Mouse (Mus musculus) G1E (cell line): ENCODE data around the gene Cfap43. TPM values are rescaled to one million over a fixed set of nuclear protein-coding genes. Genes with fewer than 3 reads are reported as not detected.
A peak's percentile ranks its signal among the peaks of the same experiment; 100 is the strongest.

Experiments
- ATAC-seq: 2 replicates; pipeline ENCODE4 v1.8.0; 2016; ENCODE audit warnings: mild to moderate bottlenecking; ENCODE audit not compliant: insufficient number of reproducible peaks, poor library complexity, low FRiP score, severe bottlenecking; ENCODE audit errors: extremely low read depth
- DNase-seq: peaks from one replicate; pipeline ENCODE4 v3.0.0; 2012; ENCODE audit warnings: low spot score
- H3K27me3 ChIP-seq: 2 replicates; pipeline ENCODE4 v1.6.1; 2012; ENCODE audit warnings: mild to moderate bottlenecking, low read length, inconsistent platforms; ENCODE audit not compliant: insufficient read depth
- H3K36me3 ChIP-seq: replicated peaks from 2 replicates; pipeline ENCODE3; 2012; ENCODE audit warnings: mild to moderate bottlenecking, inconsistent platforms
- H3K4me1 ChIP-seq: 2 replicates; pipeline ENCODE4 v1.6.1; 2012; ENCODE audit warnings: low read depth, low read length, inconsistent platforms, mixed read lengths; ENCODE audit not compliant: insufficient read depth
- H3K4me3 ChIP-seq: 2 replicates; pipeline ENCODE4 v1.5.1; 2012; ENCODE audit warnings: low read depth, mild to moderate bottlenecking, inconsistent platforms, low read length, moderate library complexity, mixed read lengths
- H3K9me3 ChIP-seq: replicated peaks from 2 replicates; pipeline ENCODE4 v1.6.1; 2012; ENCODE audit warnings: inconsistent platforms
- CTCF ChIP-seq: IDR thresholded peaks from 2 replicates; pipeline ENCODE4 v1.5.1; 2012; ENCODE audit warnings: low read depth, low read length, inconsistent platforms, mixed read lengths
- GATA1 ChIP-seq: IDR thresholded peaks from 2 replicates; pipeline ENCODE4 v1.6.1; 2012; ENCODE audit warnings: borderline replicate concordance, low read length, inconsistent platforms, mixed read lengths
- GATA2 ChIP-seq: IDR thresholded peaks from 2 replicates; pipeline ENCODE4 v1.6.1; 2012; ENCODE audit warnings: low read depth, low read length, inconsistent platforms, borderline replicate concordance
- POLR2AphosphoS5 ChIP-seq: IDR thresholded peaks from 2 replicates; pipeline ENCODE4 v1.6.1; 2012; ENCODE audit warnings: low read depth, low read length, inconsistent platforms; ENCODE audit not compliant: insufficient replicate concordance
- TAL1 ChIP-seq: conservative IDR thresholded peaks from 2 replicates; pipeline ENCODE4 v1.6.1; 2012; ENCODE audit warnings: low read depth, low read length, inconsistent platforms, mixed read lengths
- polyA plus RNA-seq: library from polyadenylated mRNA; stranded (reverse); fragments of >175 nt; gene quantifications from 2 replicates; pipeline ENCODE4 v1.2.3, GENCODE M21; 2012
- total RNA-seq, 2 experiments: library from RNA; stranded (forward) in 1 of 2; stranded (reverse) in 1 of 2; fragments of 200-1000 nt in 1 of 2; fragments of >200 nt in 1 of 2; fragmentation: Nextera tagmentation in 1 of 2; gene quantifications; 2 replicates each; pipeline ENCODE4 v1.2.3; 2014 to 2017

The Cfap43 gene
- total and polyA plus RNA-seq, 3 experiments = 0.05 TPM; not detected in 2

- Histone ChIP-seq H3K4me3 (no peak overlapping the region), H3K27me3 (0 out of 2 replicates have a peak, but pooled peaks cover 7% of the 10 kb centered on the region)
- TF ChIP-seq POLR2AphosphoS5 = no peak
- TF ChIP-seq GATA2 = no peak
- TF ChIP-seq GATA1 = no peak
- TF ChIP-seq CTCF = no peak
- no peak for TF ChIP-seq TAL1
These were observed 48.9 kb downstream of the Cfap43 start for GRCm38 (mm10) chr19:47870102-47870666.

GRCm38 (mm10) chr19:47869516-47869915 is 49.6 kb downstream of the Cfap43 start:
- Histone ChIP-seq H3K4me1 (peaks cover 7% of the 10 kb centered on the region; the same call in 1 of the 2 replicates), H3K4me3 (no peak overlapping the region), H3K36me3 (no peaks in the 10 kb centered on the region), H3K27me3 (0 out of 2 replicates have a peak, but pooled peaks cover 7% of the 10 kb centered on the region), H3K9me3 (peaks cover 10% of the 10 kb centered on the region)
- ATAC-seq (no peak), DNase-seq (no peak)
- TF ChIP-seq CTCF (no peak), GATA1 (no peak), POLR2AphosphoS5 (no peak), TAL1 (no peak), GATA2 (no peak)

More at GRCm38 (mm10) chr19:47870102-47870666, 48.9 kb downstream of the Cfap43 start:
- no peaks in the 10 kb centered on the region for H3K36me3 ChIP-seq
- H3K9me3 ChIP-seq = peaks cover 10% of the 10 kb centered on the region
- DNase-seq (no peak), ATAC-seq (no peak)
- 0 out of 2 replicates have a peak, but pooled peaks cover 3% of the 10 kb centered on the region for H3K4me1 ChIP-seq

GRCm38 (mm10) chr19:47868951-47869350 is 50.1 kb downstream of the Cfap43 start:
- Histone ChIP-seq H3K9me3 (peaks cover 12% of the 10 kb centered on the region), H3K36me3 (peaks cover 3% of the 10 kb centered on the region), H3K27me3 (0 out of 2 replicates have a peak, but pooled peaks cover 7% of the 10 kb centered on the region), H3K4me1 (peaks cover 7% of the 10 kb centered on the region; the same call in 1 of the 2 replicates), H3K4me3 (no peak overlapping the region)
- ATAC-seq (no peak), DNase-seq (no peak)
- TF ChIP-seq GATA1 (no peak), POLR2AphosphoS5 (no peak), GATA2 (no peak), TAL1 (no peak), CTCF (no peak)

- no peak for ATAC-seq
- H3K27me3 ChIP-seq = 0 out of 2 replicates have a peak, but pooled peaks cover 7% of the 10 kb centered on the region
- peaks cover 12% of the 10 kb centered on the region for H3K9me3 ChIP-seq
- no peak for DNase-seq
- peaks cover 7% of the 10 kb centered on the region; the same call in 1 of the 2 replicates for H3K4me1 ChIP-seq
- no peak for TF ChIP-seq CTCF
- no peak for TF ChIP-seq GATA1
- no peak for TF ChIP-seq TAL1
- no peak for TF ChIP-seq GATA2
- no peak for TF ChIP-seq POLR2AphosphoS5
- peaks cover 6% of the 10 kb centered on the region for H3K36me3 ChIP-seq
- no peak overlapping the region for H3K4me3 ChIP-seq
These were observed 51.4 kb downstream of the Cfap43 start for GRCm38 (mm10) chr19:47867628-47868175.

- peak; percentile 96 for ATAC-seq
- Histone ChIP-seq H3K4me1 (peaks cover 7% of the 10 kb centered on the region; the same call in 1 of the 2 replicates), H3K27me3 (0 out of 2 replicates have a peak, but pooled peaks cover 7% of the 10 kb centered on the region), H3K9me3 (peaks cover 9% of the 10 kb centered on the region; the same call in 1 of the 2 replicates), H3K36me3 (peaks cover 14% of the 10 kb centered on the region), H3K4me3 (peak within 1 kb of the TSS; percentile 72)
- TF ChIP-seq CTCF = no peak
- no peak for TF ChIP-seq TAL1
- no peak for TF ChIP-seq GATA1
- TF ChIP-seq GATA2 = no peak
- TF ChIP-seq POLR2AphosphoS5 = no peak
- peak; percentile 90 for DNase-seq
These were observed 53.6 kb downstream of the Cfap43 start, which contains the start of gene Gsto2 for GRCm38 (mm10) chr19:47865353-47865947. TSS of gene Gsto2 (plus strand) at chr19:47865534.

GRCm38 (mm10) chr19:47864721-47865120 is 54.4 kb downstream of the Cfap43 start:
- H3K36me3 ChIP-seq = peaks cover 20% of the 10 kb centered on the region
- H3K4me3 ChIP-seq = no peak overlapping the region; the same call in 1 of the 2 replicates
- no peak for DNase-seq
- ATAC-seq = no peak
- H3K4me1 ChIP-seq = peaks cover 7% of the 10 kb centered on the region; the same call in 1 of the 2 replicates
- H3K27me3 ChIP-seq = 0 out of 2 replicates have a peak, but pooled peaks cover under 1% of the 10 kb centered on the region
- H3K9me3 ChIP-seq = peaks cover 7% of the 10 kb centered on the region; the same call in 1 of the 2 replicates
- TF ChIP-seq GATA2 = no peak
- TF ChIP-seq POLR2AphosphoS5 = no peak
